Mouse (Mus musculus): ENCODE measurements around the gene Agxt2. TPM values are rescaled to one million over a fixed set of nuclear protein-coding genes. Genes with fewer than 3 reads are reported as not detected.

The Agxt2 gene
- total RNA-seq, 1 experiment from 2014 or later: not detected

GRCm38 (mm10) chr15:10421138-10421784 is 62.9 kb downstream of the Agxt2 start:
- ATAC-seq (replicated peaks; ENCODE audit: insufficient number of reproducible peaks, low FRiP score, low TSS enrichment, poor library complexity, severe bottlenecking): no peak

GRCm38 (mm10) chr15:10421785-10422144 is 63.4 kb downstream of the Agxt2 start:
- ATAC-seq (replicated peaks; ENCODE audit: insufficient number of reproducible peaks, low FRiP score, low TSS enrichment, poor library complexity, severe bottlenecking): no peak

DNA sequence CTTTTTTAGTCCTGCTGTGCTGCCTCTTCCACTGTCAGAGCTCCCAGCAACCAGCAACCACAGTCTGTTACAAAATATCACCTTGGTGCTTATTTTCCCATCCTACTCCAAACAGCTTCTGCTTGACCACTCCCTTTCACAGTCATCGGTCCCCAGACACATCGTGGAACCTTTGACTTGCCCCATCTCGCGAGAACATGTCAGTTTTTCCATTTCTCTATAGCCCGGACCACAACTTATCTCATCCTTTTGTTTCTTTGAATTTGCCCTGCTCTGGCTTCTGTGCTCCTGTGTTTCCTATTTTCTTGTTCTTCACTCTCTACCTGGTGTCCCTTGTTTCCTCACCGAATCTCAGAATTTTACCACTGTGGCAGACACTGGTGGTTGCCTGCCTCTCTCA is 67.8 kb downstream of the Agxt2 start:
- no peak for ATAC-seq (replicated peaks; ENCODE audit: insufficient number of reproducible peaks, low FRiP score, low TSS enrichment, poor library complexity, severe bottlenecking)

- no peak for ATAC-seq (replicated peaks; ENCODE audit: insufficient number of reproducible peaks, low FRiP score, low TSS enrichment, poor library complexity, severe bottlenecking)
Observed at GRCm38 (mm10) chr15:10426545-10427266, 68.4 kb downstream of the Agxt2 start.

GRCm38 (mm10) chr15:10436893-10437292 is 78.6 kb downstream of the Agxt2 start:
- ATAC-seq (replicated peaks; ENCODE audit: insufficient number of reproducible peaks, low FRiP score, low TSS enrichment, poor library complexity, severe bottlenecking): no peak

- no peak for ATAC-seq (replicated peaks; ENCODE audit: insufficient number of reproducible peaks, low FRiP score, low TSS enrichment, poor library complexity, severe bottlenecking)
Observed at GRCm38 (mm10) chr15:10439963-10440362, 81.6 kb downstream of the Agxt2 start.

DNA sequence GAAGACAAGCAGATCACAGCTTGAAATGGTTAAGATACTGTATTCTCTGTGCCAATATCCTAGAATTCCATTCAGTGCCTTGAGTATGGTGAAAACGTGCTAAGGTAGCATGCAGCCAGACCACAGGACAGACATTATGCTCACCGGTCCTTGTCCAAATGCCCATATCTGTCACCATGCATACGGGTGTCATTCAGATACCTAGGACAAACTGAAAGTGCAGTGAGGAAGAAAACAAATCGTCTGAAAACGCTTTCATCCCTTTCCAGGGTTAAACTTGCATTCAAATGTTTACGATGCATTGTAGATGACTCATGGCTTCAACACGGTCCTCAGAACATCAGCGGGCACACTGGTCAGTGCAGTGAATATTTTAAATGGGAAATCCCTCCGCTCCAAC is 83.2 kb downstream of the Agxt2 start:
- ATAC-seq (replicated peaks; ENCODE audit: insufficient number of reproducible peaks, low FRiP score, low TSS enrichment, poor library complexity, severe bottlenecking): no peak

- ATAC-seq (replicated peaks; ENCODE audit: insufficient number of reproducible peaks, low FRiP score, low TSS enrichment, poor library complexity, severe bottlenecking): no peak
Observed at GRCm38 (mm10) chr15:10442275-10442674, 83.9 kb downstream of the Agxt2 start.

GRCm38 (mm10) chr15:10447102-10447501 is 88.8 kb downstream of the Agxt2 start:
- no peak for ATAC-seq (replicated peaks; ENCODE audit: insufficient number of reproducible peaks, low FRiP score, low TSS enrichment, poor library complexity, severe bottlenecking)

Other genes starting within 250 kb of the Agxt2 start
- 0.29 TPM in 1 of 3 replicates, not detected in the others for gene Prlr, start 181.3 kb upstream of the Agxt2 start, total RNA-seq (2017)
- not detected in 3 replicates for gene Gm21973, start 33.2 kb upstream of the Agxt2 start, total RNA-seq (2017)
- 62.2 to 64.0 TPM (median 62.3 TPM) in 3 replicates for gene Dnajc21, start 112.0 kb downstream of the Agxt2 start, total RNA-seq (2017)
- 15.8 to 23.5 TPM (median 20.3 TPM) in 3 replicates for gene Brix1, start 127.4 kb downstream of the Agxt2 start, total RNA-seq (2017)
- 3.8 to 18.1 TPM (median 7.0 TPM) in 3 replicates for gene Rad1, start 127.5 kb downstream of the Agxt2 start, total RNA-seq (2017)
- gene Ttc23l, start 200.1 kb downstream of the Agxt2 start, total RNA-seq (2017): 0.38 TPM in 1 of 3 replicates, not detected in the others